Mouse (Mus musculus) frontal cortex, postnatal 10 days (tissue): ENCODE measurements around the gene Trp53bp1.
A peak's percentile ranks its signal among the peaks of the same experiment; 100 is the strongest.

Source experiments
- DNase-seq, 2 experiments: peaks; one replicate each; pipeline ENCODE4 v3.0.0; 2022; ENCODE audit warnings: low spot score in 2 of 2, mixed read lengths in 1 of 2

Gene Trp53bp1

DNA sequence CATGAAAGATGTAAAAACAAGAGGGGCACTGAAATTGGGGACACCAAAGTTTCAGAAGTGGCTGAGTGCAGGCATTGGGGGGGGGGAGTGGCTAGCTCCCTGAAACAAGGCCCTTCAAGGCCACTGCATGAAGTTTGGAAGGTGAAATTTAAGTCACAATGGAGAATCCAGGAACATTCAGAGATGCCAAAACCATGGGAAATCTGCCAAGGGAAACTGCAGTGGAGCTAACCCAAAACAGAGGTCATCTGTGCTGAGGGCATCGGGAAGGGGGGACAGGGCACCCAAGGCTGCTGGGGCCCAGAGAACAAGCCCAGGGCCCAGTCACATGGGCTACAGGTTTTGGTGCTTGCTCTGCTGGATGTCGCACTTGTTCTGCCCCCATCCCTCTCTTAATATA lies 21.4 kb downstream of the Trp53bp1 start:
- DNase-seq, result no peak

- no peak for DNase-seq
Measured at GRCm38 (mm10) chr2:121244099-121244498, 27.1 kb downstream of the Trp53bp1 start.

GRCm38 (mm10) chr2:121239426-121239825 lies 31.8 kb downstream of the Trp53bp1 start:
- no peak for DNase-seq

DNA sequence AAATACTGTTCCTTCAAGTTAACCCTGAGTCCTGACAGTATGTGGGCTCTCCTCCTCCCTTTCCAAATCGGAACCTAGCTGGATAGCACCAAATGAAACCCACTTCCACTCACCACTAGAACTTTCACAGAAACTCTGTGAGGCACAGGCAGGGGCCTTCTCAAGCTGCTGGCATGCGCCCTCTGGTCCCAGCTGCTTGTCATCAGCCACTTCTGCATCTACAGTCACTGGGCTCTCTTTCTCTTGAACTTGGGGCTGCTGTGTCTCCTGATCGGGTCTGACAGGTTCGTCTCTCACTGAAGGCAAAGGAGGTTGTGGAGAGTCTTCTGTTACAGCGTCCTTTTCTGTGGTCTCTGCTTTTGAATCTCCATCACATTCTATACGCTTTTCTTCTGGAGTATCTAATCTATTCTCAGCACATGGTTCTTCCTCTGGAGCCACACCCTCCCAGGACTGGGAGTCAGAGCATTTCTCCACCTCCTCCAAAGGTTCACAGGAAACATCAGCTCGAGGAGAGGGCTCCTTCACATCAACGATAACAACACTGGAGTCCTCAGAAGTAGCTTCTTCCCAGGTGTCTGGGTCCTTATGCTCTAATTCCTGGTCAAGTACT lies 35.6 kb downstream of the Trp53bp1 start:
- DNase-seq, result no peak

GRCm38 (mm10) chr2:121228135-121228534 lies 43.1 kb downstream of the Trp53bp1 start:
- no peak for DNase-seq

DNA sequence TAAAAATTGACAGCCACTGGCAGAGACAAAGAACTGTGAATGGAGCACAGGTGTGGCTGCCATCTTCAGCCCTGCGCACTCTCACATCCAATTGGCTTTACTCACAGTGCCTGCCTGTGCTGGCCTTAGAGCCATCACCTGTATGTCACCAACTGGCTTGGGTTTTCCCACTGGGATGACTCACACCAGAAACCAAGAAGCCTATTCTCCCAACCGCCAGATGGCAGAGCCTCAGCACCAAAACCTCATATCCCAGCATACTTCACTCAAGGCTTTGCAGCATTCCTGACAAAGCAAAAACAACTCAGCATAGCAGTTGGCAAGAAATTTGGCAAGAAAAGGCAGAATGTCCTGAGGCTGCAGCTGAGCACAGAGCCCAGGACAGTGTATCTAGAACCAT lies 48.2 kb downstream of the Trp53bp1 start:
- no peak for DNase-seq

DNA sequence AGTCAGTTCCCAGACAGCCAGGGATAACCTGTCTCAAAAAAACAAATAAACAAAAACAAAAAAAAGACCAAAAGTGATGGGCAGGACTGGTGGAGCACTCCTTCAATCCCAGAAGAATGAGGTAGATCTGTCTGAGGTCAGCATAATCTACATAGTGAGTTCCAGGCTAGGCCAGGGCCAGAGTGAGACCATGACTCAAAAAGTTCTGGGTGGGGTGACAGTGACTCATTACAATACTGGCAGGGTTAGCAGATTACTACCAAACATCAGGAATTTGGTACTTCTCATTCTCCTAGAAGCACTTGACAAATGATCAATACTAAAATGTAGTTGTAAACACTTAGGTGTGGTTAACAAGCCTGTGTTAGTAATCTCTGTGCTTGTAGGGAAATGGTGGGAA lies 51.2 kb downstream of the Trp53bp1 start:
- DNase-seq, result no peak

- DNase-seq, result no peak
Measured at GRCm38 (mm10) chr2:121219177-121219576, 52.0 kb downstream of the Trp53bp1 start.

GRCm38 (mm10) chr2:121214491-121214890 lies 56.7 kb downstream of the Trp53bp1 start:
- no peak for DNase-seq

DNA sequence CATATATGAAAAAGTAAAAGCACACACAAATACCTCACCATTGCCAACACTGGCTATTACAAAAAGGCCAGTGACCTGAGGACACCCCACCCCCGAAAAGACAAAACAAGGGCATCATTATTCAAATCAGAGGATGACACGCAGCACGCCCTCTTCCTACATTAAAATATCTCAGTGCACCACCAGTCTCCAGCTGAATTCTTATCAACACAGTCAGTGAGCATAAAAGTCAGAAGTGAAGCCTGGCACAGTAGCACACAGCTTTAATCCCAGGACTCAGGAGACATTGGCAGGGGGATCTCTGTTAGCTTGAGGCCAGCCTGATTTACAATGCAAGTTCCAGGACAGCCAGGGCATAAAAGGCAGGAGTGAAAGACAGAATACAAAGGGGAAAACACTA lies 64.7 kb downstream of the Trp53bp1 start:
- no peak for DNase-seq

DNA sequence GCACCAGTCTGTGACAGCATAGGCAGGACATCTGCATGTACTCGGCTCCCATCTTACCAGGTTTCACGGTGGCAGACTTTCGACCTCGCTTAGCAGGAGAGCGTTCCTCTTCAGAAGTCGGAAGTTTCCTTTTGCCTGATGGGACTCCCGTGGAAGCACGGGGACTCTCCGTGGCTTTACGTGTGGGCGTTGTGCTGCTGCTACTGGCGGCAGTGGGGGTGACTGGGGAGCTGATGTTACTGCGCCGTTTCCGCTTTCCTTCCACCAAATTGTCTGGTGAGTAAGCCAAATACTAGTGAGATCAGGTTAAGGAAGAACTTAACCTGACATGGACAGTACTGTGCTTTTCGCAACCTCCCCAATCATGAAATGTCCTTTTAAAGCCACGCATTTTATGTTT lies 66.9 kb downstream of the Trp53bp1 start:
- no peak for DNase-seq

- DNase-seq, result no peak
Measured at GRCm38 (mm10) chr2:121195466-121195865, 75.7 kb downstream of the Trp53bp1 start.

GRCm38 (mm10) chr2:121188530-121188929 lies 82.7 kb downstream of the Trp53bp1 start:
- DNase-seq, result no peak

DNA sequence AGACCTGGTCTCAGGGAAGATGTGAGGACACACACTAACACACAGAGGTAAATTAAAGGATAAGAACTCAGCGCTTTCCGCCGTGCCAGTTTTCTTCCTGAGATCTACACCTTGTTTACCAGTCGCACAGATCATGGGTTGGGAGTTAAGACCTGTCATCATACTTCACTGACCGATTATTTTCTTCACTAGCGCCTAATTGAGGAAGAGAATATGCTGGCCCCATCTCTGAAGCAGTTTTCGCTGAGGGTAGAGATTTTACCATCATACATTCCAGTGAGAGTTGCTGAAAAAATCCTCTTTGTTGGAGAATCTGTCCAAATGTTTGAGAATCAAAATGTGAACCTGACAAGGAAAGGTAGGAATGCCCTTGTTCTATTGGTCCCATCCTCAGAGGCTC lies 87.1 kb downstream of the Trp53bp1 start:
- no peak for DNase-seq

DNA sequence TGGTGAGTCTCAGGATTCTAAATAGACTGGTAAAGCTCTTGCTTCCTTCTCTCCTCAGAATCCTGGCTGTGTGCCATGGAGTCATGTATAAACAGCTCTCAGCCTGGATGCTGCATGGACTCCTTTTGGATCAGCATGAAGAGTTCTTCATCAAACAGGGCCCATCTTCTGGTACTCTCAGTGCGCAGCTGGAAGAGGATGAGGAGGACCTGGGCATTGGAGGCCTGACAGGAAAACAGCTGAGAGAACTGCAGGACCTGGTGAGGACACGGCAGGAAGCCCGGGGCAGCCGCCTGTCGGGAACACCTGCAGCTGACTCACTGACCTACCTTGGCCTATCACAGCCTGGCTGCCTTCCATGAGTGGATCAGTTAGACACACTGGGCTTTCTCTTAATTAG lies 87.8 kb downstream of the Trp53bp1 start:
- DNase-seq, result no peak

- no peak for DNase-seq
Measured at GRCm38 (mm10) chr2:121178828-121179479, 92.3 kb downstream of the Trp53bp1 start.

GRCm38 (mm10) chr2:121170980-121171742 lies 100.0 kb downstream of the Trp53bp1 start, which contains the start of gene Zscan29:
Zscan29 (minus strand) TSS chr2:121171125.
- peak; percentile 70 to 84 for DNase-seq

- DNase-seq, result no peak
Measured at GRCm38 (mm10) chr2:121170481-121170971, 100.7 kb downstream of the Trp53bp1 start, which contains the start of gene Tubgcp4. Tubgcp4 (plus strand) TSS chr2:121170654.

- no peak for DNase-seq
Measured at GRCm38 (mm10) chr2:121169902-121170301, 101.3 kb downstream of the Trp53bp1 start.

GRCm38 (mm10) chr2:121169173-121169572 lies 102.0 kb downstream of the Trp53bp1 start:
- no peak for DNase-seq

GRCm38 (mm10) chr2:121153100-121153499 lies 118.1 kb downstream of the Trp53bp1 start:
- DNase-seq, result no peak

- DNase-seq, result no peak
Measured at GRCm38 (mm10) chr2:121149679-121150078, 121.5 kb downstream of the Trp53bp1 start.
